Mouse (Mus musculus) cortical plate, adult 2 months (tissue): ENCODE results near the gene Atp8a1.

Experiments
- CTCF ChIP-seq: fragments of 200-500 bp; IDR thresholded peaks from 2 replicates; pipeline ENCODE4 v1.5.1; 2011; ENCODE audit warnings: mild to moderate bottlenecking, control low read depth, low read length; ENCODE audit not compliant: insufficient read depth; ENCODE audit errors: extremely low read depth
- POLR2A ChIP-seq: fragments of 200-500 bp; IDR thresholded peaks from 2 replicates; pipeline ENCODE4 v1.6.1; 2011; ENCODE audit warnings: mild to moderate bottlenecking, low read length, control low read depth; ENCODE audit not compliant: insufficient read depth; ENCODE audit errors: extremely low read depth

- TF ChIP-seq CTCF = no peak
- no peak for TF ChIP-seq POLR2A
Measured at GRCm38 (mm10) chr5:67797006-67797958, 50.0 kb downstream of the Atp8a1 start.
